Mouse (Mus musculus) induced T-regulatory cell, adult 2 months (primary cell): ENCODE results near the gene Stab1.

ENCODE experiments used
- DNase-seq: peaks from one replicate; pipeline ENCODE4 v3.0.0-alpha.2; 2012; ENCODE audit warnings: low read depth

Stab1 gene

GRCm38 (mm10) chr14:31194891-31195513 is 26.6 kb upstream of the Stab1 start:
- peak; percentile 67 for DNase-seq

GRCm38 (mm10) chr14:31194441-31194840 is 26.0 kb upstream of the Stab1 start:
- DNase-seq = peak; percentile 56

DNA sequence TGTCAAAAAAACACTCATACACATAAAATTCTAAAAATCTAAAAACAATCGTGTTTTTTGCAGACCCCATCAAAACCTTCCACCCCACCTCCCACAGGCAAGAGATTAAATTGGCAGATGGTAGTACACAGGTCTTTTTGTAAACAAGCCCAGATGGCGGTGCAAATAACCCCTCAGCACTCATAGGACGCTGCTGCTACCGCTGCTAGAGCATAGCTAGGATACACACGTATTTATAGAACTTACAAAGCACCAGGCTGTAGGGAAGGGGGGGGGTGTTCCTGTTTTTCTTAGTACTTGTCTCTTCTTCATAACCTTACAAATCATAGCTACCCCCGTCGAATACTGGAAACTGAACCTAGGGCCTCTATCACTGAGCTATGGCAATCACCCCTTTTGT is 25.4 kb upstream of the Stab1 start:
- no peak for DNase-seq

- DNase-seq = no peak
These were observed 23.5 kb upstream of the Stab1 start for GRCm38 (mm10) chr14:31191936-31192335.

- no peak for DNase-seq
These were observed 20.9 kb upstream of the Stab1 start for GRCm38 (mm10) chr14:31189348-31189747.

DNA sequence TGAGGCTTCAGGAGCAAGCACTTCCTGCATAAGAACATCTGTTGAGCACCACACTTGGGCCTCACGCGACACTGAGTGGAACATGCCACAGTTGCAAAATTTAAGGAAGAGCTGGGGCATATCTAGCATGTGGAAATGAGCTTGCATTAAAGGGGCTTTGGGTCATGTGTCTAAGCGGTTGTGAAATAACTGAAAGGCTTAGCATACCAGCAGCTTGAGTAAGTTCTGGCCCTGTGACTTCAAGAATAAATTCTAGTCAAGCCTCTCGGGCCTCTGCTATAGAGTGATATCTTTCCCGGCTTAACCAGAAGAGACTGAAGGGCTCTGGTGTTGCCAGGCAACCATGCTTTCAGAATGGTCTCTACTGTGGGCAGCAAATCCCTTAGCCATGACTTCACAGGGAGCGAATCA is 20.3 kb upstream of the Stab1 start:
- no peak for DNase-seq

- no peak for DNase-seq
These were observed 18.2 kb upstream of the Stab1 start for GRCm38 (mm10) chr14:31186656-31187055.

DNA sequence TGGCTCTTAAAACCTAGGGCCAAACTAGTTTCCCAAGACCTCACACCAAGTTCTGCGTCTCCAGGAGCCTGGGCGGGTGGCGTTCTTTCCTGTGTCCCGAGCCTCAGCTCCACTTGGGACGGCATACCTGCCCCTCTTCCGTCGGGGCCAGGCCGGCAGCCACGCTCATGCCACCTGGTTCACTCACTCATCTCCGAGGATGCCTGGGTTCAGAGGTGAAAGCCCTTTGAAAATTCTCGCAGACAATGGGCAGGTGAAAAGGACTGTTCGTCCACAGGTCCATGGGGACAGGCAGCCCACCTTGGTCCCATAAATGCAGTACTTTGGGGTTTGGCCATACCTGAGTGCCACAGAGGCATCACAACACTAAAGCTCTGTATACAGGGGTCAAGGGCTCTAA is 15.8 kb upstream of the Stab1 start:
- no peak for DNase-seq

GRCm38 (mm10) chr14:31183541-31183940 is 15.1 kb upstream of the Stab1 start:
- no peak for DNase-seq

GRCm38 (mm10) chr14:31182786-31183290 is 14.4 kb upstream of the Stab1 start:
- DNase-seq = no peak

- DNase-seq = no peak
These were observed 13.1 kb upstream of the Stab1 start for GRCm38 (mm10) chr14:31181512-31181911.

DNA sequence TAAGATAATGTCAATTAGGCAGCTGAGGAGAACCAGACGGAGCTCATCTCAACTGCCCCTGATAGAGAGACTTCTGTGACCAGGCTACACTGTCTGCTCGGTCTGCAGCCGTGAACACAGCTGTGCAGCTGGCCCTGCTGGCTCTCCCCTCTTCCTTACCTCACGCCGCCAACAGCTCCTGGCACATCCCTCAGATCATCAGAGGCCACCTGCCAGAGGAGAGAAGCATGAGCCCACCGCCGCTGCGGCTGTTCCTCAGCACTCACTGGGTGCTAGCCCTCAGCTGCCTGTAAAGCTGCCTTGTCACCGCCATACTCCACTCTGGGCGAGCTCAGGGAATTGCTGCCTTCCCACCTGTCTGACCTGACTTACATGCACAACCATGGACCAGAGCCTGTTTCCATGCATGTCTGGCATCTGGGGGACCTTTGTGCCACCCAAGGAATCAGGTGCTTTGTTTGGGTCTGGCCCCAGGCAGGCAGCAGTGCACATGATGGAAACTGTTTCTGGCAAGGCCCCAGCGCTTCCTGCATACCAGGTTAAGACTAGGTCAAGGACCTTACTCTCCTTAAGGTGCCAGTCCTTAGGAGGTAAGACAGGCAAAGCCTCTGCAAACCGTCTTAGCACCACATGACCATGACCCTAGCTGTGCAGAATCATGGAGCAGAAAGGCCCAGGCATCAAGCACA is 11.4 kb upstream of the Stab1 start:
- DNase-seq = no peak

DNA sequence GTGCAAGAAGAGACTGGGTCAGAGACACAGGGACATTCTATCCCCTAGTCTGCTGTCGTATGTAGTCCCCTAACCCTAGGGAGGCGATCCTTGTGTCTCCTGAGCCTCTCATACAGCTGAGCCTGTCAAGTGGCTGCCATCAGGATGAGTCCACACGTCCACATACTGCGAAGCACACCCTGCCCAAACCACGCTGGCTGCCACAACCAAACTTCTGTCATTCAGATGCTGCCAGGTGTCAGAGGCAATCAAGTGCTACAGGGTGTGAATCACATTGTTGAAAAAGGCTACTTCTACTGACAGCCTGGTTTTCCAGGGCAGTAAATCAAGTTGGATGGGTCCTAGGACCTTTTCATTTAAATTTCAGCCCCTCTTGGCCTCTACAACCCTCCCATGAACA is 9.3 kb upstream of the Stab1 start:
- DNase-seq = no peak

GRCm38 (mm10) chr14:31177287-31177686 is 8.8 kb upstream of the Stab1 start:
- DNase-seq = no peak

- no peak for DNase-seq
These were observed 5.1 kb upstream of the Stab1 start for GRCm38 (mm10) chr14:31173537-31173936.

- no peak for DNase-seq
These were observed 4.5 kb upstream of the Stab1 start for GRCm38 (mm10) chr14:31172781-31173455.

DNA sequence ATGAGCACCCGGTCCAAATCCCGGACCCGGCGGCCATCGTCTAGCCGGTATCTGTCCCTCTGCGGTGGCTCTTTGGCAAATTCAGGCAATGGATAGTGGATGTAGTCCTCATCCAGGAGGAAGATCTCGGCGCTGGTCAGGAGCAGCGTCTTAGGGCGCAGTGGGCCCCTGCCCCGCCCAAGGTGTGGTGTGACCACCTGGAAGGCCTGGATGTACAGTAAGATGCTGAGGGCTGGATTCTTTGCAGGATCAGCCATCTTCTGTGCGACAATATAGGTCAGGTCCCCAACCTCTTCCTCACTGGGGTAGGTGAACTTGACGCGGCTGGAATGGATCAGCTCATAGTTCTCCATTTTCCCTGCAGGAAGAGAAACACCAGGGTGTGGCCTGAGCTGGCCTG is 3.4 kb upstream of the Stab1 start:
- DNase-seq = no peak

- DNase-seq = no peak
These were observed 2.9 kb upstream of the Stab1 start for GRCm38 (mm10) chr14:31171386-31171785.

GRCm38 (mm10) chr14:31170963-31171362 is 2.5 kb upstream of the Stab1 start:
- no peak for DNase-seq

DNA sequence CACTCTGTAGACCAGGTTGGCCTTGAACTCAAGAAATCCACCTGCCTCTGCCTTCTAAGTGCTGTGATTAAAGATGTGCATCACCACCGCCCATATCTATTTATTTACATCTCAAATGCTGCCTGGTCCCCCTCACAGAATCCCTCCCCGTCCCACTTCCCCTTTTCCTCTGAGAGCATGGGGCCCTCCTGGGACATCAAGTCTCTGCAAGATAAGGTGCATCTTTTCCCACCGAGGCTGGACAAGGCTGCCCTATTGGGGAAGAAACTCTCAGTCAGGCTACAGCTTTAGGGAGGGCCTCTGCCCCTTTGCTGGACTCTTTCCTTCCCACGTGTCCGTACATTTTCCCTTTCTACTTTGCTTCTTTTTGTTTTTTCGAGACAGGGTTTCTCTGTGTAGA is 1.1 kb upstream of the Stab1 start:
- DNase-seq = no peak

GRCm38 (mm10) chr14:31166827-31167226 is 1.6 kb downstream of the Stab1 start:
- DNase-seq = no peak

DNA sequence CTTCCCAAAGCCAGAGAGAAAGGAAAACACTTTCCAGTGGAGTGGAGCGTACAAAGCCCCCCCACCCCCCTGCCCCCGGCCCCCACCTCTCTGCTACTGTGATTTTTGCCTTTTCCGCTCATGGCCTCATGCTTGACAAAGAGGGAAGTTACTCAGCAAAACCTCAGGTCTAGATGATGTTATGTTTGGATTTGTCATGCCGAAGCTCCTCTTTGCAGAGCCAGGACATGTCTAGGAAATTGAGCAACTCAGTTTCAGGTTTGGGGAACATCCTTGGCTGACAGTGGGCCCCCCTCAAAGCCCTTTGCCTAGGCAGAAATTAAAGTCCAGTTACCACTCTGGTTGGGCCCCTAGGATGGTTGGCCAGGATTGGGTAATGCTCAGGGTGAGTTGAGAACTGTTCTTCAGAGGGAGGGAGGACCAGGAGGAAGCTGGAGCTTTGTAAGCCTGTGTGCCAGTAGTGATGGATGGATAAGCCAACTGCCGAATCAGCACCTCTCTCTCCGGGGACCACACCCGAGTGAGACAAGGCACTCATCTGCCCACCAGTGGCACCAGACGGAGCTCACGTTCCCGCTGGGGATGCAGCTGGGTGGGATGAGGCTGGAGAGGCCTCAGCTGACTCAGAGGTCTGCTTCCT is 2.3 kb downstream of the Stab1 start:
- no peak for DNase-seq

DNA sequence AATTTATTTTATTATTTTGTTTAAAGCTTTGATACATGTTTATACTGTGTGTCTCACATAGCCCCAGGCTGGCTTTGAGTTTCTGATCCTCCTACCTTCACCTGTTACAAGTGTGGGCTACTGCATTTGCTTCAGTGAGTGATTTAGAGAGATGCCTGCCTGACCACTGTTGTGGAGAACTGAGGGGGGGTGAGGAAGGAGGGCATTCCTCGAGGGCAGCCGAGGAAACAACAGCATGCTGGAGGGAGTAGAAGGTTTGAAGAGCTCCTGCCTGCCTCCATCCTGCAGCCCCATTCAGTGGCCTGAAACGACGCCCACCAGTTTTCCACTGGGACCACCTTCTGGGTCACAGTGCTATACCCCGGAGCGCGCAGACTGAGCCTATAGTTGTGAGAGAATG is 3.0 kb downstream of the Stab1 start:
- no peak for DNase-seq
